Mouse (Mus musculus) activated CD4-positive, CD25-positive, alpha-beta regulatory T cell (primary cell): ENCODE results near the gene Nlrp1a. TPM values are rescaled to one million over a fixed set of nuclear protein-coding genes. Genes with fewer than 3 reads are reported as not detected.

ENCODE experiments used
- polyA plus RNA-seq, 2 experiments: library from polyadenylated mRNA; unstranded; fragments of 100-300 nt; shearing (Covaris generic); gene quantifications; one replicate each; pipeline ENCODE4 v1.2.1; 2017

Nlrp1a gene
- under 1 TPM in 1 of 2 experiments, not detected in 1; 0.41 TPM for polyA plus RNA-seq

GRCm38 (mm10) chr11:71144661-71145060, at the start of gene Nlrp1a:
TSS of gene Nlrp1a (minus strand) at chr11:71144704.

Other genes with a start within 250 kb of the Nlrp1a start
- gene Nup88, start 174.7 kb downstream of the Nlrp1a start, polyA plus RNA-seq: 100 to 1,000 TPM; 101 to 116 TPM
- 10 to 100 TPM; 61.3 to 94.2 TPM for gene Rpain, start 174.5 kb downstream of the Nlrp1a start, polyA plus RNA-seq
- 100 to 1,000 TPM; 102 to 146 TPM for gene C1qbp, start 161.7 kb downstream of the Nlrp1a start, polyA plus RNA-seq
- gene Dhx33, start 140.3 kb downstream of the Nlrp1a start, polyA plus RNA-seq: 10 to 100 TPM; 11.0 to 12.9 TPM
- 10 to 100 TPM; 25.0 to 30.7 TPM for gene Mis12, start 125.1 kb downstream of the Nlrp1a start, polyA plus RNA-seq
- gene Derl2, start 124.9 kb downstream of the Nlrp1a start, polyA plus RNA-seq: 10 to 100 TPM; 78.1 to 85.6 TPM
- gene 6330403K07Rik, start 111.2 kb downstream of the Nlrp1a start, polyA plus RNA-seq: 10 to 100 TPM; 11.6 to 21.8 TPM
- gene Nlrp1b, start 86.0 kb upstream of the Nlrp1a start, polyA plus RNA-seq: 1 to 10 TPM; 1.7 to 3.2 TPM